ENCODE assay signal across 11 mouse cellular contexts in genomic region chr19:47006321-47006720, GRCm38 (mm10). TPM values are rescaled to one million over a fixed set of nuclear protein-coding genes. Genes with fewer than 3 reads are reported as not detected.
DNase-seq lines count a peak whose midpoint lies in the region; ATAC-seq and TF ChIP-seq lines count a peak whose summit lies in the region.
"Had no signal": no experiment of that assay in that cellular context is flagged by ENCODE, and none has a peak within 500 bp of the region (broad histone marks: within the 10 kb centered on the region; RNA-seq: fewer than 3 reads in every experiment).

No protein-coding gene starts in this region.

- no peak overlapping the region for H3K9ac ChIP-seq in neural tube, embryonic 15.5 days (replicated peaks)
- H3K9ac ChIP-seq: stomach, embryonic 15.5 days had no signal

- H3K36me3 ChIP-seq in neural tube, embryonic 15.5 days = no peaks in the 10 kb centered on the region
- no peaks in the 10 kb centered on the region for H3K36me3 ChIP-seq in myocyte (ENCODE audit: control insufficient read depth, insufficient read depth)
- H3K36me3 ChIP-seq: stomach, embryonic 15.5 days had no signal

- H3K27me3 ChIP-seq in neural tube, embryonic 15.5 days (replicated peaks) = no peaks in the 10 kb centered on the region
- peaks cover 31% of the 10 kb centered on the region for H3K27me3 ChIP-seq in myocyte (ENCODE audit: control insufficient read depth, insufficient read depth, insufficient read length)
- H3K27me3 ChIP-seq: stomach, embryonic 15.5 days had no signal

- no peak overlapping the region for H3ac ChIP-seq in myocyte (ENCODE audit: control insufficient read depth, insufficient read length)

- WGBS in neural tube, embryonic 15.5 days = 1% methylated on average over 4 of the region's 4 CpGs

- no peak for ATAC-seq in neural tube, embryonic 15.5 days (ENCODE audit: low FRiP score)

- no peaks in the 10 kb centered on the region for H3K4me1 ChIP-seq in neural tube, embryonic 15.5 days
- H3K4me1 ChIP-seq: megakaryocyte, embryonic 14.5 days; stomach, embryonic 15.5 days had no signal

- H3K4me3 ChIP-seq in neural tube, embryonic 15.5 days (replicated peaks) = no peak overlapping the region
- H3K4me3 ChIP-seq in myocyte = no peak overlapping the region
- H3K4me3 ChIP-seq: megakaryocyte, embryonic 14.5 days; stomach, embryonic 15.5 days had no signal

- DNase-seq in embryo, embryonic 10 days (ENCODE audit: low spot score) = peak; percentile 82
- no peak for DNase-seq in embryo, embryonic 9.5 days (ENCODE audit: extremely low spot score)
- DNase-seq in neural tube, embryonic 10.5 days (ENCODE audit: extremely low spot score, low spot score) = peak; percentile 60
- DNase-seq in gastrocnemius, postnatal 4 days (ENCODE audit: low spot score in 2 of 2) = peak; percentile 40 to 73
- DNase-seq in layer of hippocampus, postnatal 14 days (ENCODE audit: low spot score in 2 of 2) = no peak
- DNase-seq in layer of hippocampus, adult 18-20 months (ENCODE audit: low spot score in 2 of 2) = no peak

- no peaks in the 10 kb centered on the region for H3K79me2 ChIP-seq in myocyte (ENCODE audit: control insufficient read depth, insufficient read depth)

- no peak overlapping the region for H3K27ac ChIP-seq in neural tube, embryonic 15.5 days (replicated peaks)
- H3K27ac ChIP-seq: stomach, embryonic 15.5 days had no signal

- H3K9me3 ChIP-seq in neural tube, embryonic 15.5 days (replicated peaks) = no peaks in the 10 kb centered on the region
- H3K9me3 ChIP-seq: stomach, embryonic 15.5 days had no signal

- TF ChIP-seq POLR2A in myocyte (IDR thresholded peaks at IDR 0.05; ENCODE audit: insufficient read length, low read depth) = no peak

- no peak overlapping the region for H3K4me2 ChIP-seq in neural tube, embryonic 15.5 days
- no peak overlapping the region for H3K4me2 ChIP-seq in myocyte (ENCODE audit: low read depth)
- H3K4me2 ChIP-seq: stomach, embryonic 15.5 days had no signal

TF ChIP-seq in myocyte, 11 proteins besides CTCF, POLR2A, EP300 and RAD21:
- TF ChIP-seq REST (IDR thresholded peaks at IDR 0.05; ENCODE audit: insufficient read depth, insufficient read length) = peak; percentile 97
- no peak for TF ChIP-seq MYOD1 (IDR thresholded peaks at IDR 0.05; ENCODE audit: control insufficient read depth in 1 of 3, insufficient read length in 2 of 3, low read depth in 2 of 3)

RNA-seq across cellular contexts. Expression of gene Ina, which starts 8.2 kb away (rescaled TPM):
- polyA plus RNA-seq in neural tube, embryonic 15.5 days (2015; fragmentation: Nextera tagmentation; extraction: Ambion mirVana) = 385 and 491 TPM in 2 replicates
- total RNA-seq in gastrocnemius, postnatal 4 days (2021) = under 1 TPM; 0.08 to 0.25 TPM
- polyA plus RNA-seq in myocyte (2012; fragmentation: generic; extraction: Trizol) = not detected
- total RNA-seq in layer of hippocampus, postnatal 14 days (2021) = 100 to 1,000 TPM; 185 to 190 TPM
- total RNA-seq in layer of hippocampus, adult 18-20 months (2021) = 100 to 1,000 TPM; 183 to 187 TPM
- total RNA-seq: hematopoietic stem cell, adult 5-6 weeks had no signal

RNA-seq across cellular contexts. Expression of gene Nt5c2, which starts 8.6 kb away (rescaled TPM):
- 72.1 and 78.5 TPM in 2 replicates for polyA plus RNA-seq in neural tube, embryonic 15.5 days (2015; fragmentation: Nextera tagmentation; extraction: Ambion mirVana)
- total RNA-seq in gastrocnemius, postnatal 4 days (2021) = 10 to 100 TPM; 68.7 to 80.2 TPM
- polyA plus RNA-seq in myocyte (2012; fragmentation: generic; extraction: Trizol) = 19.5 TPM
- 10 to 100 TPM; 68.8 to 69.3 TPM for total RNA-seq in layer of hippocampus, postnatal 14 days (2021)
- 10 to 100 TPM; 75.5 to 78.5 TPM for total RNA-seq in layer of hippocampus, adult 18-20 months (2021)

RNA-seq across cellular contexts. Expression of gene Pcgf6, which starts 44.4 kb away (rescaled TPM):
- polyA plus RNA-seq in neural tube, embryonic 15.5 days (2015; fragmentation: Nextera tagmentation; extraction: Ambion mirVana) = 31.0 and 34.5 TPM in 2 replicates
- 1 to 10 TPM; 5.3 to 7.0 TPM for total RNA-seq in gastrocnemius, postnatal 4 days (2021)
- polyA plus RNA-seq in myocyte (2012; fragmentation: generic; extraction: Trizol) = 5.6 TPM
- 10 to 100 TPM; 18.9 to 19.4 TPM for total RNA-seq in layer of hippocampus, postnatal 14 days (2021)
- 10 to 100 TPM; 19.8 to 20.8 TPM for total RNA-seq in layer of hippocampus, adult 18-20 months (2021)

Comparison
In these comparisons a context has a peak if more than half of its experiments do, and no peak if none do; other contexts are left out.
1. DNase-seq: peak in embryo, embryonic 10 days (single experiment), neural tube, embryonic 10.5 days (single experiment) and gastrocnemius, postnatal 4 days (2 of 2); none in embryo, embryonic 9.5 days (single experiment), layer of hippocampus, postnatal 14 days (0 of 2) and layer of hippocampus, adult 18-20 months (0 of 2).
2. RNA of gene Ina, which starts 8.2 kb away (total RNA-seq): 185 to 190 TPM in layer of hippocampus, postnatal 14 days and 183 to 187 TPM in layer of hippocampus, adult 18-20 months; 0.08 to 0.25 TPM in gastrocnemius, postnatal 4 days; every median in the first group is over 100 times any median in the second.